Mouse (Mus musculus) liver, postnatal 0 days (tissue): ENCODE results near the gene Pdcd1. TPM values are rescaled to one million over a fixed set of nuclear protein-coding genes. Genes with fewer than 3 reads are reported as not detected.

Experiments used
- ATAC-seq: fragments of 200-750 bp; cut with Nextera tagmentation; 2 replicates; pipeline ENCODE4 v1.8.0; 2017; ENCODE audit warnings: mild to moderate bottlenecking, moderate library complexity
- DNase-seq: peaks from one replicate; pipeline ENCODE4 v3.0.0-alpha.2; 2016
- H3K27ac ChIP-seq: fragments of 300-500 bp; sonication (generic); 2 replicates; pipeline ENCODE4 v1.5.1; 2014; ENCODE audit warnings: antibody characterized with exemption, moderate library complexity, mild to moderate bottlenecking, low read depth
- H3K27me3 ChIP-seq: fragments of 300-500 bp; sonication (generic); 2 replicates; pipeline ENCODE4 v1.6.1; 2014; ENCODE audit warnings: low read length, control low read depth, mixed read lengths; ENCODE audit not compliant: insufficient read depth
- H3K36me3 ChIP-seq: fragments of 300-500 bp; sonication (generic); replicated peaks from 2 replicates; pipeline ENCODE4 v1.6.1; 2014; ENCODE audit warnings: mild to moderate bottlenecking, control low read depth, low read length, moderate library complexity, mixed read lengths; ENCODE audit not compliant: insufficient read depth
- H3K4me1 ChIP-seq: fragments of 300-500 bp; sonication (generic); 2 replicates; pipeline ENCODE4 v1.6.1; 2014; ENCODE audit warnings: antibody characterized with exemption, mild to moderate bottlenecking, control low read depth; ENCODE audit not compliant: insufficient read depth
- H3K4me2 ChIP-seq: fragments of 300-500 bp; sonication (generic); 2 replicates; pipeline ENCODE4 v1.6.1; 2014; ENCODE audit warnings: low read depth, mild to moderate bottlenecking, low read length, moderate library complexity, mixed read lengths
- H3K4me3 ChIP-seq: fragments of 300-500 bp; sonication (generic); 2 replicates; pipeline ENCODE4 v1.5.1; 2014; ENCODE audit warnings: low read depth, low read length
- H3K9ac ChIP-seq: fragments of 300-500 bp; sonication (generic); replicated peaks from 2 replicates; pipeline ENCODE4 v1.6.1; 2014; ENCODE audit warnings: mild to moderate bottlenecking, moderate library complexity
- H3K9me3 ChIP-seq: fragments of 300-500 bp; sonication (generic); 2 replicates; pipeline ENCODE4 v1.6.1; 2016; ENCODE audit warnings: mild to moderate bottlenecking, control low read depth, low read length, mixed read lengths
- CTCF ChIP-seq: sonication (generic); IDR thresholded peaks from 2 replicates; pipeline ENCODE4 v1.5.1; 2016; ENCODE audit warnings: antibody characterized with exemption, low read depth
- EP300 ChIP-seq: IDR thresholded peaks from 2 replicates; pipeline ENCODE4 v1.6.1; 2016; ENCODE audit warnings: antibody characterized with exemption, low read depth, mild to moderate bottlenecking
- WGBS: fragments of 180-500 bp; shearing (Covaris S2); extraction: QIAGEN DNeasy Blood & Tissue Kit; methylation state at CpG from one replicate; pipeline ENCODE4 v1.1.7; 2014; ENCODE audit not compliant: insufficient replicate concordance; 5-methylcytosine and 5-hydroxymethylcytosine counted together
- polyA plus RNA-seq: library from polyadenylated mRNA; unstranded; fragments of >200 nt; fragmentation: Nextera tagmentation; extraction: Ambion mirVana; gene quantifications from 2 replicates; pipeline ENCODE4 v1.2.1, GENCODE M21; 2015

Gene Pdcd1
- polyA plus RNA-seq = 0.15 TPM in 2 replicates

DNA sequence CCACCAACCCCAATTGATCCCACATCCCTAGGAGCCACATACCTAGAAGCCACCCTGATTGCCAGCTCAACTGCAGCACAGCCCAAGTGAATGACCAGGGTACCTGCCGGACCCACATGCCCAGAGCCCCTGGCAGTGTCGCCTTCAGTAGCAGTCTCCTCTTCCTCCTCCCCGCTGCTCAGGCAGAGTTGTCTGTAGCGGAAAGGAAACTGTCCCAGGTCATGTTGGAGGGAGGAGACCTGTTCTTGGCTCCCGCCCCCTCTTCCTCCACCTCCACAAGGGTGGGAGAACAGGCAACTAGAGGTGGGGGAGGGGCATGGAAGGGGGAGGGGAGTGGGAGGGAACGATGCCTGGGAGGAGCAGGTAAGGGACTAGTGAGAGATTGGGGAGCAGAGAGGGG, at the start of gene Pdcd1:
Pdcd1 (minus strand) TSS at position 181 of the 400 bp plus-strand sequence.
- ATAC-seq (no peak), DNase-seq (no peak)
- no peak within 1 kb of the TSS for H3K4me2 ChIP-seq
- no peaks in the 10 kb centered on the region for H3K36me3 ChIP-seq
- no peaks in the 10 kb centered on the region for H3K27me3 ChIP-seq
- H3K9ac ChIP-seq = no peak within 1 kb of the TSS
- no peak within 1 kb of the TSS for H3K27ac ChIP-seq
- H3K9me3 ChIP-seq = no peaks in the 10 kb centered on the region
- TF ChIP-seq EP300 = no peak
- TF ChIP-seq CTCF = no peak
- no peaks in the 10 kb centered on the region for H3K4me1 ChIP-seq
- H3K4me3 ChIP-seq = no peak within 1 kb of the TSS
- WGBS = 54% methylated on average over 6 of the region's 6 CpGs

- Histone ChIP-seq H3K4me3 (no peak overlapping the region), H3K9me3 (no peaks in the 10 kb centered on the region), H3K27me3 (no peaks in the 10 kb centered on the region), H3K4me1 (no peaks in the 10 kb centered on the region), H3K9ac (no peak overlapping the region), H3K27ac (no peak overlapping the region), H3K4me2 (no peak overlapping the region), H3K36me3 (no peaks in the 10 kb centered on the region)
- TF ChIP-seq EP300 (no peak), CTCF (no peak)
- ATAC-seq = no peak
- WGBS = 43% methylated on average over 1 of the region's 1 CpGs
- DNase-seq = no peak
These were observed 39.4 kb upstream of the Pdcd1 start for GRCm38 (mm10) chr1:94091788-94092187.

DNA sequence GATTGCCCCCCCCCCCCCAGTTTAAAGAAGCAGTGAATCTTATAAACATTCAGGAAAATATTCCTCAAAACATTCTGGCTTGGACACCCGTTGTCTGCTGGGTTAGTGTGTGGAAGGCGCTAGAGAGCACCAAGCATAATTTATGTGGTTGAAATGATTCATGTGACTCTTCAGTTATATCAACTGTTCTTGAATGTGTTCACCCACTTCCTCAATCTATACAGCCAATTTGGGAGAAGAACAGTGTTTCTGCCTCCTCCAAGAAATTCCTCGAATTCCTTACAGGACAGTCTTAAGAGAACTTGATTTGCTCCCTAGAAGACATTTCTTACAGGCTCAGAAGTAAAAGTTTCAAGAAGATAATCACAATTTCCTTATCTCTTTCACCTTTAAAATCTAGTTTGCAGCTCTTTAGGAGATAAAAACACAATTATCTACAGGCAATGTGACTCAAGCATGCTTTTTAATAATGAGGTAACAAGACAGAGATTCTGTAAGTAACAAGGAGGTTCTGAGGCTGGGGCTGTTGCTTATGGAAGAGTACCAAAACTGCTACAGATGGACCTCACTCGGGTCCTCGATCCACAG, 34.1 kb upstream of the Pdcd1 start:
- Histone ChIP-seq H3K4me3 (no peak overlapping the region), H3K4me2 (no peak overlapping the region), H3K4me1 (no peaks in the 10 kb centered on the region), H3K9ac (no peak overlapping the region), H3K36me3 (no peaks in the 10 kb centered on the region), H3K27ac (no peak overlapping the region), H3K9me3 (no peaks in the 10 kb centered on the region), H3K27me3 (no peaks in the 10 kb centered on the region)
- no peak for ATAC-seq
- WGBS = 73% methylated on average over 5 of the region's 5 CpGs
- no peak for DNase-seq
- TF ChIP-seq CTCF (no peak), EP300 (no peak)

- ATAC-seq = no peak
- no peaks in the 10 kb centered on the region for H3K27me3 ChIP-seq
These were observed 33.2 kb upstream of the Pdcd1 start for GRCm38 (mm10) chr1:94085324-94086105.

DNA sequence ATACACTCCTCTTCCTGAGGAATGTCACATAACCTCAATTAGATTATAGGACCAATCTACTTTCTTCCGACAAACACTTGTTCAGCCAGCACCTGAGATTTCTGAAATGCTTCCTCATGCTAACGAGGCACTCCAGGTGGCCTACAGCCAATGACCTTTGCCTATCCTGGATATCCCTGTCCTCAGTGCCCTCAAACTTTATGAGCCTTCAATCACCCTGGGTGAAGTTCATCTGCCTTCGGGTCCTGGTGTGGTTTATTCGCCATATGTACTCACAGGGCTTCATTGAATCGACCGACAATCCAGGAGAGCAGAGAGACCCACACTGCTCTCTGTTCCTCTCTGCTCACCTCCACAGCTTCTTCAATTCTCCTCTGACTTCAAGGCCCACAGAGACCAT, 29.4 kb upstream of the Pdcd1 start:
- WGBS = 71% methylated on average over 6 of the region's 6 CpGs

More at GRCm38 (mm10) chr1:94085324-94086105, 33.2 kb upstream of the Pdcd1 start:
- Histone ChIP-seq H3K4me2 (no peak overlapping the region), H3K4me3 (no peak overlapping the region), H3K27ac (no peak overlapping the region), H3K36me3 (no peaks in the 10 kb centered on the region), H3K4me1 (no peaks in the 10 kb centered on the region), H3K9ac (no peak overlapping the region), H3K9me3 (no peaks in the 10 kb centered on the region)
- 77% methylated on average over 5 of the region's 5 CpGs for WGBS
- no peak for DNase-seq
- TF ChIP-seq CTCF = no peak
- TF ChIP-seq EP300 = no peak

DNA sequence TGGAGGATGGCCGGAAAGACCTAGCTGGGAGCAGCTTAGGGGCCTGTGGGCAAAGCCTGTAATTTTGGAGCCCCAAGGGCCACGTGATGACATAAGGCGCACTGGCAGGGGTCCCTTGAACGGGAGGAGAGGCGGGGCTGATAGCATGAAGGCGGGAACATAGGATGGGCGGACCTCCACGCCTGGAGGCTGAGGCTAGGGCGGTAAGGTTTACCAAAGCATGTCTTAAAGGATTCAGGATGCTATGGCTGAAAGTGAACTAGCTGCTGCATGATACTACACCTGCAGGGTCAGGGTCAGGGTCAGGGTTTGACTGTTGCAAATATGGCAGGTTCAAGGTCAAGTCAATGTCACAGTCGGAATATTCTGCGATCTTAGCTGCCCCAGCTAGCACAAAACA, 28.8 kb upstream of the Pdcd1 start:
- no peak for TF ChIP-seq EP300
- TF ChIP-seq CTCF = no peak
- ATAC-seq = no peak
- no peak overlapping the region for H3K4me3 ChIP-seq
- H3K27me3 ChIP-seq = no peaks in the 10 kb centered on the region
- 48% methylated on average over 11 of the region's 11 CpGs for WGBS
- no peak overlapping the region for H3K9ac ChIP-seq
- no peaks in the 10 kb centered on the region for H3K36me3 ChIP-seq
- no peak overlapping the region for H3K4me2 ChIP-seq
- no peaks in the 10 kb centered on the region for H3K9me3 ChIP-seq
- H3K27ac ChIP-seq = no peak overlapping the region
- no peaks in the 10 kb centered on the region for H3K4me1 ChIP-seq
- no peak for DNase-seq

More for the DNA sequence above, 29.4 kb upstream of the Pdcd1 start:
- Histone ChIP-seq H3K27ac (no peak overlapping the region), H3K27me3 (no peaks in the 10 kb centered on the region), H3K4me3 (no peak overlapping the region), H3K9me3 (no peaks in the 10 kb centered on the region), H3K4me1 (no peaks in the 10 kb centered on the region), H3K9ac (no peak overlapping the region), H3K4me2 (no peak overlapping the region), H3K36me3 (no peaks in the 10 kb centered on the region)
- no peak for ATAC-seq
- no peak for DNase-seq
- TF ChIP-seq CTCF (no peak), EP300 (no peak)
